Mouse (Mus musculus) cortical plate, adult 2 months (tissue): ENCODE measurements around the gene Muc13.

Source experiments
- CTCF ChIP-seq: fragments of 200-500 bp; IDR thresholded peaks from 2 replicates; pipeline ENCODE4 v1.5.1; 2011; ENCODE audit warnings: mild to moderate bottlenecking, control low read depth, low read length; ENCODE audit not compliant: insufficient read depth; ENCODE audit errors: extremely low read depth
- POLR2A ChIP-seq: fragments of 200-500 bp; IDR thresholded peaks from 2 replicates; pipeline ENCODE4 v1.6.1; 2011; ENCODE audit warnings: mild to moderate bottlenecking, low read length, control low read depth; ENCODE audit not compliant: insufficient read depth; ENCODE audit errors: extremely low read depth

DNA sequence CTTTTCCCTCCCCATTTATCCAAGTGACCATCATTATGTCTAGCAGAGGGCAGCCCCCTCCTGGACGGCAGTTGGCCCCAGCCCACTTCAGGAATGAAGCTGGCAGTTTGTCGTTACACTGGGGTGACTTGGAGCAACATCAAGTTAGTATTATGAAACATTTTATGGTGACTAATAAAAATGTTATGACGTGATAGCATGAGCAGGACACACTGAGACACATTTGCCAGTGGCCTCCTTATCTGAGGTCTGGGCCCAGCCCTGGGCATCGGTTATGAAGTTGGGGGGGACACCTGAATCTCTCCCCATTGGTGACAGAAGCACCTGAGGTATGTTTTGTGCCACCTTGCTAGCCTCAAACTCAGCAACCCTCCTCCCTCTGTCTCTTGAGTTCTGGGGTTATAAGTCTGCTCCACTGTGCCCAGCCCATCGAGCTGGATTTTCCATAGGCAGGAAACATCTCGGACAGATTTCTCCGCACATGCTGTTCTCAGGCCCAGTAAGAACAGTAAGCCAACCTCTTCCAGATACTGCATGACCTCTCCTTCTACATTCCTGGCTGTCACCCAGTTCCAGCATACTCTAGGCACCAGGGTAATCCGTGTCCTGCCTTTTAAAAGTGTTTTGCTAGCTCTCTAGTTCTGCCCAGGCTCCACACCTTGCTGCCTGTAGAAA is 40.8 kb upstream of the Muc13 start:
- TF ChIP-seq POLR2A (no peak), CTCF (no peak)
